Mouse (Mus musculus) E14TG2a.4 (cell line): ENCODE data around the gene 9130023H24Rik.

Source experiments
- H3K27me3 ChIP-seq: 2 replicates; pipeline ENCODE4 v1.6.1; 2014; ENCODE audit warnings: low read length, control low read depth; ENCODE audit not compliant: insufficient read depth
- H3K36me3 ChIP-seq: 2 replicates; pipeline ENCODE4 v1.6.1; 2014; ENCODE audit warnings: low read length, control low read depth; ENCODE audit not compliant: insufficient read depth
- H3K4me1 ChIP-seq: replicated peaks from 2 replicates; pipeline ENCODE4 v1.6.1; 2014; ENCODE audit warnings: low read depth, low read length, control low read depth
- H3K4me3 ChIP-seq: replicated peaks from 2 replicates; pipeline ENCODE4 v1.5.1; 2014; ENCODE audit warnings: mild to moderate bottlenecking, low read length
- H3K9me3 ChIP-seq: 2 replicates; pipeline ENCODE4 v1.6.1; 2014; ENCODE audit warnings: low read length, control low read depth
- CTCF ChIP-seq: conservative IDR thresholded peaks from 2 replicates; pipeline ENCODE4 v1.5.1; 2014; ENCODE audit warnings: low read length
- NANOG ChIP-seq: IDR thresholded peaks from 2 replicates; pipeline ENCODE4 v1.6.1; 2014; ENCODE audit warnings: borderline replicate concordance, low read length, mixed read lengths
- POU5F1 ChIP-seq: IDR thresholded peaks from 2 replicates; pipeline ENCODE4 v1.6.1; 2014; ENCODE audit warnings: low read length, borderline replicate concordance

9130023H24Rik gene

DNA sequence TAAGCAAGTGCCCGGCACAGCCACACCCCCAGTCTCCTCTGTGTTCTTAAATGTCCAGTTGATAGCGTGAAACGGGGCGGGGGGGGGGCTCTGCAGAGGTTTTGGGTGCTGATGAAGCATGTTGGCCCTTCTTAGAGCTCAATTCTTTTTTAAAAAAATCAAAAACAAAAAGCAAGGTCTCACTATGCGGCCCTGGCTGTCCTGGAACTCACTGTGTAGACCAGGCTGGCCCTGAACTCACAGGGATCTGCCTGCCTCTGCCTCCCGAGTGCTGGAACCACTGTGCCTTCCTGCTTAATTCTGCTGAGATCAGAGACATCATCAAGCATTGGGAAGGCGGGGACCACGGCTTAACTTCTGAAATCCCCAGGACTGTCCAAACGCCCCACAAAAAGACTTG is 36.2 kb downstream of the 9130023H24Rik start:
- no peak overlapping the region for H3K4me3 ChIP-seq
- peaks cover 6% of the 10 kb centered on the region; the same call in 1 of the 2 replicates for H3K4me1 ChIP-seq
- H3K9me3 ChIP-seq, result no peaks in the 10 kb centered on the region
- H3K36me3 ChIP-seq, result no peaks in the 10 kb centered on the region
- H3K27me3 ChIP-seq, result peaks cover 3% of the 10 kb centered on the region; the same call in 1 of the 2 replicates
- TF ChIP-seq CTCF, result no peak
- TF ChIP-seq POU5F1, result no peak
- no peak for TF ChIP-seq NANOG
